Mouse (Mus musculus) lung, postnatal 0 days (tissue): ENCODE data around the gene Mdga1. TPM values are rescaled to one million over a fixed set of nuclear protein-coding genes. Genes with fewer than 3 reads are reported as not detected.
"Not testable (repeated sequence)": the region's sequence is repeated elsewhere in the genome, so short reads cannot be mapped to it uniquely, and the experiment has no call there.

Source experiments
- ATAC-seq: fragments of 200-750 bp; cut with Nextera tagmentation; 2 replicates; pipeline ENCODE4 v1.8.0; 2017; ENCODE audit warnings: moderate library complexity
- DNase-seq: peaks from one replicate; pipeline ENCODE4 v3.0.0-alpha.2; 2016; ENCODE audit warnings: low spot score
- H3K27ac ChIP-seq: fragments of 300-500 bp; sonication (generic); 2 replicates; pipeline ENCODE4 v1.5.1; 2014; ENCODE audit warnings: antibody characterized with exemption, mild to moderate bottlenecking, low read length, mixed read lengths
- H3K27me3 ChIP-seq: fragments of 300-500 bp; sonication (generic); replicated peaks from 2 replicates; pipeline ENCODE4 v1.6.1; 2014; ENCODE audit warnings: low read length, mixed read lengths; ENCODE audit not compliant: insufficient read depth
- H3K36me3 ChIP-seq: fragments of 300-500 bp; sonication (generic); 2 replicates; pipeline ENCODE4 v1.6.1; 2014; ENCODE audit warnings: low read length, mixed read lengths; ENCODE audit not compliant: insufficient read depth
- H3K4me1 ChIP-seq: fragments of 300-500 bp; sonication (generic); 2 replicates; pipeline ENCODE4 v1.6.1; 2014; ENCODE audit warnings: antibody characterized with exemption, low read depth, low read length, mixed read lengths; ENCODE audit not compliant: insufficient read depth
- H3K4me2 ChIP-seq: fragments of 300-500 bp; sonication (generic); replicated peaks from 2 replicates; pipeline ENCODE4 v1.6.1; 2014; ENCODE audit warnings: low read depth, mild to moderate bottlenecking, low read length, moderate library complexity, mixed read lengths
- H3K4me3 ChIP-seq: fragments of 300-500 bp; sonication (generic); 2 replicates; pipeline ENCODE4 v1.5.1; 2014; ENCODE audit warnings: low read depth, low read length
- H3K9ac ChIP-seq: fragments of 300-500 bp; sonication (generic); replicated peaks from 2 replicates; pipeline ENCODE4 v1.6.1; 2014; ENCODE audit warnings: low read depth, mild to moderate bottlenecking
- H3K9me3 ChIP-seq: fragments of 300-500 bp; sonication (generic); 2 replicates; pipeline ENCODE4 v1.6.1; 2016; ENCODE audit warnings: low read length, mixed read lengths
- CTCF ChIP-seq: IDR thresholded peaks from 2 replicates; pipeline ENCODE4 v1.5.1; 2016; ENCODE audit warnings: antibody characterized with exemption, mild to moderate bottlenecking
- EP300 ChIP-seq: IDR thresholded peaks from 2 replicates; pipeline ENCODE4 v1.6.1; 2016; ENCODE audit warnings: antibody characterized with exemption, mild to moderate bottlenecking, control low read depth
- WGBS: fragments of 180-500 bp; shearing (Covaris S2); extraction: QIAGEN DNeasy Blood & Tissue Kit; methylation state at CpG from one replicate; pipeline ENCODE4 v1.1.7; 2014; 5-methylcytosine and 5-hydroxymethylcytosine counted together
- polyA plus RNA-seq: library from polyadenylated mRNA; unstranded; fragments of >200 nt; fragmentation: Nextera tagmentation; extraction: Ambion mirVana; gene quantifications from 2 replicates; pipeline ENCODE4 v1.2.1, GENCODE M21; 2015

The Mdga1 gene
- polyA plus RNA-seq, 1 experiment from 2014 or later = 3.2 TPM

DNA sequence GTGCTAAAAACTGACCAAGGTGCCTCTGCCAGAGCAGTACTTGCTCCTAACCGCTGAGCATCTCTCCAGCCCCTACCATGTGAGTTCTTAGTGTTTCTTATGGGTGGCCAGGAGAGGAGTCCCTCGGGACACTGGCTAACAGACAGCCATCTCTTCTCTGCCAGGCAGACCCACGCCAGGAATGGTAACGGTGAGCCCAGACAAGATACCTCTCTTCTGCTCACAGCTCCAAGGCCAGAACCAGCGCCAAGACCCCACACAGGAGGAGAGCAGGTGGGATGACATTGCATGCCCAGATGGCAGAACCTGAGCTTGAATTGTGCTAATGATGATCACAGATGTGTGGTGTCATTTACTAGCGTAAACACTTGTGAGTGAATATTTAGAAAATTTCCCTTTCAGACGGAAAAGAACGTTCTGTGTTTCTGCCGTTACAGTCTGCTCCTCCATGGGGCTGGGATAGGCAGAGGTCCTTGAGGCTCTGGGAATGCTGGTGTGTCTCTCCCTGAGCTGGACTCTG lies 178.3 kb downstream of the Mdga1 start:
- TF ChIP-seq EP300 (no peak), CTCF (no peak; the same call in 1 of the 2 replicates)
- H3K9ac ChIP-seq = no peak overlapping the region
- no peaks in the 10 kb centered on the region for H3K36me3 ChIP-seq
- 69% methylated on average over 9 of the region's 9 CpGs for WGBS
- H3K27ac ChIP-seq = no peak overlapping the region
- no peaks in the 10 kb centered on the region for H3K27me3 ChIP-seq
- DNase-seq (no peak), ATAC-seq (no peak)
- H3K9me3 ChIP-seq = no peaks in the 10 kb centered on the region
- H3K4me1 ChIP-seq = no peaks in the 10 kb centered on the region
- H3K4me2 ChIP-seq = no peak overlapping the region
- no peak overlapping the region for H3K4me3 ChIP-seq

DNA sequence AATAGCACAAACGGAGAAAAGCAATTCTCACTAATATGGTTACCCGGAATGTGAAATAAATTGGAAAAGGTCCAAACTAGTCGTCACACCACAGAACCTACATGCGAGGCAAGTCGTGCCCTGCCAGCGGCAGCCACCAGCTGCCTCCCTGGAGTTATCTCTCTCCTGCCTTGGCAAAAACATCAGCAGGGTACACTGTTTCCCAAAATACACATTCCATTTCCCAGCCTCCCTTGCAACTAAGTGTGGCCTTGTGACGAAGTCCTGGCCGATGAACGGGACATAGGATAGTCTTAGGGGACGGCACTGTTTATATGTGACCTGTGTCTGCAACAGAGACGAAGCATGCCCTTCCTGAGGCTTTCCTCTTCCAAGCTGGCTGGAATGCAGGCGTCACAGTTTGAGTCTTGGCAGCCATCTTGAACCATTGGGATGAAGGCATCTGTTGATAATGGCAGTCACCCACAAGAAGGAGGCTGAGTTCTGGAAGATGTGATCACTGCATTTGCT lies 179.6 kb downstream of the Mdga1 start:
- no peak for DNase-seq
- H3K27ac ChIP-seq = no peak overlapping the region
- no peaks in the 10 kb centered on the region for H3K36me3 ChIP-seq
- ATAC-seq = no peak
- TF ChIP-seq EP300 (no peak), CTCF (no peak)
- H3K9ac ChIP-seq = no peak overlapping the region
- 75% methylated on average over 12 of the region's 12 CpGs for WGBS
- H3K9me3 ChIP-seq = no peaks in the 10 kb centered on the region
- H3K27me3 ChIP-seq = no peaks in the 10 kb centered on the region
- no peak overlapping the region for H3K4me3 ChIP-seq
- no peaks in the 10 kb centered on the region for H3K4me1 ChIP-seq
- H3K4me2 ChIP-seq = no peak overlapping the region

DNA sequence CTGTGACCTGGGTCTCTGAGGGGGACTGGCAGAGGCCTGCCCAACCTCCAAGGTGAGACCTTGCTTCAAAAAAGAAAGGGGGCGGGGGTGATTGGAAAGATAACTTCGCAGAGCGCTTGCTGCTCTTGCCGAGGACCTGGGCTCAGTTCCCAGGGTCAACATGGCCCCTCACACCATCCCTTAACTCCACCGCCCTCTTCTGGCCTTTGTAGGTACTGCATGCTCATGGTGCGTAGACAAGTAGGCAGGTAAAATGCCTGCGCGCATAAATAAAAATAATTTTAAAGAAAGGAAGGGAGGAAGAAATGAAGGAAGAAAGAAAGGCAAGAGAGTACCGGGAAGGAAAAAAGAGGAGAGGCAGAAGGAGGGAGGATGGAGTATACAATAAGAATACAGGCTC lies 180.2 kb downstream of the Mdga1 start:
- ATAC-seq (no peak), DNase-seq (no peak)
- TF ChIP-seq EP300 (no peak), CTCF (peak; percentile 55)
- Histone ChIP-seq H3K4me1 (no peaks in the 10 kb centered on the region), H3K36me3 (no peaks in the 10 kb centered on the region), H3K27ac (no peak overlapping the region), H3K4me3 (no peak overlapping the region), H3K4me2 (no peak overlapping the region), H3K9ac (no peak overlapping the region), H3K9me3 (no peaks in the 10 kb centered on the region), H3K27me3 (no peaks in the 10 kb centered on the region)
- WGBS = 61% methylated on average over 9 of the region's 9 CpGs

DNA sequence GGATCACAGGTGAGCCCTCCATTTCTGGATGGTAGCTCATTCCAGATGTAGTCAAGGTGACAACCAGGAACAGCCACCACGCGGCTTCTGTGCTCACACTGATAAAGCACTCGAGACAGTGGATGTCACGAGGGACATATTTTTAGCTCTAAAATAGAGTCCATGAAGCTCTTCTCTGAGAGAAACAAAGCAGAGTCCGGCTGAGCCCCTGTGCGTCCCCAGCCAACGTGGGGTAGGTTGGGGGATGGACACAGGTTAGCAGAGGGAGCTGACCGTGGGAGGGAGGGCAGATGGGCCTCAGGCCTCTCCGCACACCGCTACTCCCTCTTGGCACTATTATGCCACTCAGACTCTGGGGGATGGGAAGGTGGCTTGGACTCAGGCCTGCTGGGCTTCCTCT lies 181.3 kb downstream of the Mdga1 start:
- no peaks in the 10 kb centered on the region for H3K4me1 ChIP-seq
- no peak overlapping the region for H3K4me3 ChIP-seq
- no peaks in the 10 kb centered on the region for H3K27me3 ChIP-seq
- ATAC-seq = no peak
- H3K9me3 ChIP-seq = no peaks in the 10 kb centered on the region
- H3K9ac ChIP-seq = no peak overlapping the region
- H3K27ac ChIP-seq = no peak overlapping the region
- H3K36me3 ChIP-seq = no peaks in the 10 kb centered on the region
- no peak overlapping the region for H3K4me2 ChIP-seq
- WGBS = 82% methylated on average over 10 of the region's 10 CpGs
- TF ChIP-seq EP300 = no peak
- no peak for TF ChIP-seq CTCF
- no peak for DNase-seq

DNA sequence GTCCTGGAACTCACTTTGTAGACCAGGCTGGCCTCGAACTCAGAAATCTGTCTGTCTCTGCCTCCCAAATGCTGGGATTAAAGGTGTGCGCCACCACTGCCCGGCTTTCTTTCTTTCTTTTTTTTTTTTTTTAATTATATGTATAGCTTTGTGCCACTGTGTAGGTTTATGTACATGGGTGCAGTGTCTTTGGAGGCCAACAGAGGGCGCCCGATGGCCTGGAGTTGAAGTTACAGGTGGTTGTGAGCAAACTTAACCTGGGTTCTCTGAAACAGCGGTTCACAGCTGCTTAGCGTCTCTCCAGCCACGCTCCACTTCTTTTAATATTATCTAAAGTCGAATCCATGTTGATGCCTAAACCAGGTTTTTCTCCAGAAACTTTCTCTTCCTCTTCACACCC lies 185.1 kb downstream of the Mdga1 start:
- Histone ChIP-seq H3K27ac (no peak overlapping the region), H3K4me3 (no peak overlapping the region), H3K36me3 (no peaks in the 10 kb centered on the region), H3K4me2 (no peak overlapping the region), H3K9me3 (no peaks in the 10 kb centered on the region), H3K9ac (no peak overlapping the region), H3K4me1 (no peaks in the 10 kb centered on the region), H3K27me3 (no peaks in the 10 kb centered on the region)
- WGBS = 79% methylated on average over 9 of the region's 9 CpGs
- TF ChIP-seq CTCF (peak; percentile 25), EP300 (no peak)
- DNase-seq (no peak), ATAC-seq (no peak)

DNA sequence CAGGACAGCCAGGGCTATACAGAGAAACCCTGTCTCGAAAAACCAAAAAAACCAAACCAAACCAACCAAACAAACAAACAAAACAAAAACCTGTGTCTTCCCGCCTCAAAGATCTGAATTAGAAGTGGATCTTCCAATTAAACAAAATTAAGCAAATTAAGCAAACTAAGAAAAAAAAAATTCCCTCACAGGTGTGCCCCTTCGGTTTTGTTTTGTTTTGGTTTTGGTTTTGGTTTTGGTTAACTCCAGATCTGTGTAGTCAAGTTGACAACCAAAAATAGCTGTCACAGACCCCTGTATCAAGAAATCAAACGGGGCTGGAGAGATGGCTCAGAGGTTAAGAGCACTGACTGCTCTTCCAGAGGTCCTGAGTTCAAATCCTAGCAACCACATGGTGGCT lies 188.4 kb downstream of the Mdga1 start:
- not testable (repeated sequence) for H3K4me3 ChIP-seq, ATAC-seq, H3K27ac ChIP-seq, H3K4me2 ChIP-seq, H3K9ac ChIP-seq, DNase-seq, H3K4me1 ChIP-seq, H3K36me3 ChIP-seq, H3K9me3 ChIP-seq, H3K27me3 ChIP-seq
- 80% methylated on average over 4 of the region's 4 CpGs for WGBS

DNA sequence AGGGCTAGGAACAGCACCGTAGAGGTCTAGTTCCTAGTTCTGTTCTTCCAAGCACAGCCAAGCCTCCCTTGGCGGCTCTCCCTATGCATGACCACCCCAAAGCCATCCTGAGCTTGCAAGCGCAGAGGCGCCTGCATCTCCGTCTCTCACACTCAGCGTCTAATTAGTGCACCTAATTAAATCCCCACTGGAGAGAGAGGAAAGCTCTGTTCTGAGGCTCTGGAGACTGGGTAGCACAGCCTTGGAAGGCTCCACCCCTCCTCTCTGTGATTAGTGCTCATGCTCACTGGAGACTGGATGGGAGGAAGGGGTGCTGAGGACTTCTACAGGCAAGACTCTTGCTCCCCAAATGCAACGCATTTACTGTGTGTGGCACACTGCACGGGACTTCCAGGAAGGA lies 191.9 kb downstream of the Mdga1 start:
- Histone ChIP-seq H3K4me2 (no peak overlapping the region), H3K4me3 (no peak overlapping the region), H3K27me3 (no peaks in the 10 kb centered on the region), H3K9me3 (no peaks in the 10 kb centered on the region), H3K36me3 (no peaks in the 10 kb centered on the region), H3K9ac (no peak overlapping the region), H3K4me1 (no peaks in the 10 kb centered on the region), H3K27ac (no peak overlapping the region)
- 69% methylated on average over 8 of the region's 8 CpGs for WGBS
- TF ChIP-seq CTCF = no peak
- no peak for TF ChIP-seq EP300
- DNase-seq (no peak), ATAC-seq (no peak)

Other genes starting within 250 kb of the Mdga1 start
- 52.1 and 54.6 TPM in 2 replicates for gene Zfand3, start 34.6 kb upstream of the Mdga1 start, polyA plus RNA-seq